Mouse (Mus musculus): ENCODE results near the gene Ccl25. TPM values are rescaled to one million over a fixed set of nuclear protein-coding genes. Genes with fewer than 3 reads are reported as not detected.
A peak's percentile ranks its signal among the peaks of the same experiment; 100 is the strongest.

Gene Ccl25
- polyA plus RNA-seq, 2 experiments, result 4.0 to 4.2 TPM

DNA sequence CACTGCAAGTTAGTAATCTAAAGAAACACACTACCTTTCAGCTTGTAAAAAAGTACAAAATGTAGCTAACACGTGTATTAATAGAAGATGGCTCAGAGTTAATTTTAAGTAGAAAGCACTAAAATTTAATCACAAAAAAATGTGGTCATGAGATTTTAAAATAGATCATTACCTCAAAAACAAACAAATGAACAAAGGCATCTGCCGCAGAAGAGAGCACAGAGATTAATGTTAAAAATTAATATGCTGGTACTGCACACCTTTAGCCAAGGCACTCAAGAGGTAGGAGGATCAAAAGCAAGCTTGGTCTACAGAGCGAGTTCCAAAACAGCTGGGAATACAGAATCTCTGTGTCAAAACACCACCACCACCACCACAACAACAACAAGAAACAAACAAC is 10.2 kb upstream of the Ccl25 start:
- Histone ChIP-seq H3K4me1 (replicated peaks; ENCODE audit: control insufficient read depth in 2 of 2, insufficient read depth in 2 of 2, low read length in 1 of 2) (peaks cover 4 to 11% of the 10 kb centered on the region in 2 experiments), H3K4me2 (ENCODE audit: low read depth) (no peak overlapping the region), H3K9me3 (ENCODE audit: control insufficient read depth, low read length) (no peaks in the 10 kb centered on the region), H3K4me3 (ENCODE audit: insufficient read depth in 1 of 2, low read depth in 2 of 2, low read length in 2 of 2) (no peak overlapping the region), H3K27ac (no peak overlapping the region), H3K27me3 (ENCODE audit: control insufficient read depth, insufficient read depth, low read length) (no peaks in the 10 kb centered on the region), H3K9ac (replicated peaks) (no peak overlapping the region), H3K36me3 (replicated peaks; ENCODE audit: control insufficient read depth, insufficient read depth, low read depth) (peaks cover 23% of the 10 kb centered on the region)
- no peak for DNase-seq (ENCODE audit: low read depth in 3 of 3, low spot score in 3 of 3)
- ATAC-seq (ENCODE audit: insufficient read depth), result no peak
- TF ChIP-seq CTCF (IDR thresholded peaks at IDR 0.05; ENCODE audit: low read depth), result no peak
- TF ChIP-seq EP300 (IDR thresholded peaks at IDR 0.05; ENCODE audit: low read depth), result no peak
- WGBS (ENCODE audit: insufficient replicate concordance), result 77% methylated on average over 3 of the region's 3 CpGs

DNA sequence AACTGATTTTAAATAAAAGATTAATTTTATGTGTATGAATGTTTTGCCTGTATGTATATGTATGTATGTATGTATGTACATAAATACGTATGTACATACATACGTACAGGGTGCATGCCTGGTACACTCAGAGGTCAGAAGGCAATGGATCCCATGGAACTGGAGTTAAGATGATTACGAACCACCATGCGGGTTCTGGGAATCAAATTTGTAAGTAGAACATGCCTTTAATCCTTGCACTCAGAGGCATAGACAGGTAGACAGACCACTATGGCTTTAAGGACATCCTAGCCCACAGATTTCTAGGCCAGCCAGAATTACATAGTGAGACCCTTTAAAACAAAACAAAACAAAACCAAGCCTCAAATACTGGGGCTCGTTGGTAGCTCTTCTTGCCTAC is 6.9 kb upstream of the Ccl25 start:
- no peaks in the 10 kb centered on the region for H3K9me3 ChIP-seq (ENCODE audit: control insufficient read depth, low read length)
- ATAC-seq (ENCODE audit: insufficient read depth), result no peak
- peaks cover 27% of the 10 kb centered on the region for H3K36me3 ChIP-seq (replicated peaks; ENCODE audit: control insufficient read depth, insufficient read depth, low read depth)
- H3K27ac ChIP-seq, result no peak overlapping the region
- H3K4me3 ChIP-seq (ENCODE audit: insufficient read depth in 1 of 2, low read depth in 2 of 2, low read length in 2 of 2), result no peak overlapping the region
- H3K9ac ChIP-seq (replicated peaks), result no peak overlapping the region
- H3K27me3 ChIP-seq (ENCODE audit: control insufficient read depth, insufficient read depth, low read length), result no peaks in the 10 kb centered on the region
- H3K4me2 ChIP-seq (ENCODE audit: low read depth), result no peak overlapping the region
- no peak for TF ChIP-seq EP300 (IDR thresholded peaks at IDR 0.05; ENCODE audit: low read depth)
- TF ChIP-seq CTCF (IDR thresholded peaks at IDR 0.05; ENCODE audit: low read depth), result no peak
- DNase-seq (ENCODE audit: low read depth in 3 of 3, low spot score in 3 of 3), result no peak
- 83% methylated on average over 5 of the region's 5 CpGs for WGBS (ENCODE audit: insufficient replicate concordance)
- H3K4me1 ChIP-seq (replicated peaks; ENCODE audit: control insufficient read depth in 2 of 2, insufficient read depth in 2 of 2, low read length in 1 of 2), result peaks cover 4 to 15% of the 10 kb centered on the region in 2 experiments

DNA sequence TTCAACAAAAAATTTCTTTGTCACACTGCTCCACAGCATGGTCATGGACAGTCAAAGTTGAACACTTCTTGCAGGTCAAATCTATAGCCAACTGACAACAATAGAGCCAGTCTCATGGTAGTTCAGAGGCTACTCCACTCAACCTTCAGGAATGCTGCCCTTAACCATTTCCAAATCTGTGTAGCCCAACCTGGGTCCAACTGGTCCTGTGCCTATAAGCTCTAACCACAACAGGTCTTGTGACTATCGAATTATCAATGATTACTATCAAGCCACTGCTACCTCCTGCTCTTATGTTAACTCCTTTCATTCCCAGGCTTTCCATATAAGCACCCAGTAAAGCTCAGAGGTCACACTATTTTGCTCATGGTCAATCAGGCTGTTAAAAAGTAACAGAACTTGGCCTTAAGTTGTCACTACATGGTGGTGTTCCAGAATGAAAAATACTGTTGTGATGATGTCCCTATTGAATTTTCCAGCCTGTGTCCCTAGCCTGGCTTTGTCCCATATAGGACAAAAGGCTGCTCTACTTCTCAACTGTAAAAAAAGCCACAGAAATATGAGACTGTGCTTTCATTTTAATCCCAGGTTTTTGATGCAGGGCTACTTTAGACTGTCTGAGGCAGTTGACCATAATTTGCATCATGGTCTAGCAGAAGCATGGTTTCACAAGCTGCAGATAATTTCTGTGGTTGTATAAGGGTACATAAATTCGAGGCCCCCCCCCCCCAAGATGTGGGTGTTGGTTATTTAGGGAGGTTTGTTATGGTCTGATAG is 6.0 kb upstream of the Ccl25 start:
- Histone ChIP-seq H3K9me3 (ENCODE audit: control insufficient read depth, low read length) (no peaks in the 10 kb centered on the region), H3K4me2 (ENCODE audit: low read depth) (peak overlapping the region; percentile 14; the same call in 1 of the 2 replicates), H3K27ac (no peak overlapping the region), H3K4me1 (replicated peaks; ENCODE audit: control insufficient read depth in 2 of 2, insufficient read depth in 2 of 2, low read length in 1 of 2) (peaks cover 12 to 18% of the 10 kb centered on the region in 2 experiments), H3K9ac (replicated peaks) (no peak overlapping the region), H3K27me3 (ENCODE audit: control insufficient read depth, insufficient read depth, low read length) (no peaks in the 10 kb centered on the region), H3K4me3 (ENCODE audit: insufficient read depth in 1 of 2, low read depth in 2 of 2, low read length in 2 of 2) (no peak overlapping the region), H3K36me3 (replicated peaks; ENCODE audit: control insufficient read depth, insufficient read depth, low read depth) (peaks cover 27% of the 10 kb centered on the region)
- TF ChIP-seq EP300 (IDR thresholded peaks at IDR 0.05; ENCODE audit: low read depth), result no peak
- no peak for TF ChIP-seq CTCF (IDR thresholded peaks at IDR 0.05; ENCODE audit: low read depth)
- 21% methylated on average over 2 of the region's 2 CpGs for WGBS (ENCODE audit: insufficient replicate concordance)
- ATAC-seq (ENCODE audit: insufficient read depth), result no peak
- DNase-seq (ENCODE audit: low read depth in 3 of 3, low spot score in 3 of 3), result no peak

GRCm38 (mm10) chr8:4319573-4319872 is 5.5 kb upstream of the Ccl25 start:
- WGBS (ENCODE audit: insufficient replicate concordance), result 72% methylated on average over 11 of the region's 11 CpGs
- Histone ChIP-seq H3K9ac (replicated peaks) (no peak overlapping the region), H3K27me3 (ENCODE audit: control insufficient read depth, insufficient read depth, low read length) (no peaks in the 10 kb centered on the region), H3K36me3 (replicated peaks; ENCODE audit: control insufficient read depth, insufficient read depth, low read depth) (peaks cover 27% of the 10 kb centered on the region), H3K4me1 (replicated peaks; ENCODE audit: control insufficient read depth in 2 of 2, insufficient read depth in 2 of 2, low read length in 1 of 2) (peaks cover 13 to 18% of the 10 kb centered on the region in 2 experiments), H3K4me3 (ENCODE audit: insufficient read depth in 1 of 2, low read depth in 2 of 2, low read length in 2 of 2) (no peak overlapping the region), H3K27ac (no peak overlapping the region), H3K4me2 (ENCODE audit: low read depth) (no peak overlapping the region), H3K9me3 (ENCODE audit: control insufficient read depth, low read length) (no peaks in the 10 kb centered on the region)
- ATAC-seq (ENCODE audit: insufficient read depth) (no peak), DNase-seq (ENCODE audit: low read depth in 3 of 3, low spot score in 3 of 3) (no peak)
- no peak for TF ChIP-seq CTCF (IDR thresholded peaks at IDR 0.05; ENCODE audit: low read depth)
- no peak for TF ChIP-seq EP300 (IDR thresholded peaks at IDR 0.05; ENCODE audit: low read depth)

GRCm38 (mm10) chr8:4320404-4320803 is 4.6 kb upstream of the Ccl25 start:
- Histone ChIP-seq H3K4me3 (ENCODE audit: insufficient read depth in 1 of 2, low read depth in 2 of 2, low read length in 2 of 2) (no peak overlapping the region), H3K4me2 (ENCODE audit: low read depth) (no peak overlapping the region), H3K27me3 (ENCODE audit: control insufficient read depth, insufficient read depth, low read length) (no peaks in the 10 kb centered on the region), H3K9me3 (ENCODE audit: control insufficient read depth, low read length) (no peaks in the 10 kb centered on the region), H3K4me1 (replicated peaks; ENCODE audit: control insufficient read depth in 2 of 2, insufficient read depth in 2 of 2, low read length in 1 of 2) (peaks cover 13 to 18% of the 10 kb centered on the region in 2 experiments), H3K36me3 (replicated peaks; ENCODE audit: control insufficient read depth, insufficient read depth, low read depth) (peaks cover 27% of the 10 kb centered on the region), H3K9ac (replicated peaks) (no peak overlapping the region), H3K27ac (no peak overlapping the region)
- no peak for DNase-seq (ENCODE audit: low read depth in 3 of 3, low spot score in 3 of 3)
- ATAC-seq (ENCODE audit: insufficient read depth), result no peak
- TF ChIP-seq CTCF (IDR thresholded peaks at IDR 0.05; ENCODE audit: low read depth), result no peak
- TF ChIP-seq EP300 (IDR thresholded peaks at IDR 0.05; ENCODE audit: low read depth), result no peak
- WGBS (ENCODE audit: insufficient replicate concordance), result 67% methylated on average over 1 of the region's 1 CpGs
